Mouse (Mus musculus) hindbrain, embryonic 11.5 days (tissue): ENCODE results near the gene Dlst. TPM values are rescaled to one million over a fixed set of nuclear protein-coding genes. Genes with fewer than 3 reads are reported as not detected.

Experiments
- ATAC-seq: fragments of 200-750 bp; cut with Nextera tagmentation; 2 replicates; pipeline ENCODE4 v1.8.0; 2017; ENCODE audit warnings: mild to moderate bottlenecking, moderate TSS enrichment, moderate library complexity; ENCODE audit not compliant: low FRiP score
- DNase-seq: peaks from one replicate; pipeline ENCODE4 v3.0.0-alpha.2; 2015; ENCODE audit warnings: low spot score
- H3K27ac ChIP-seq: fragments of 300-500 bp; sonication (generic); 2 replicates; pipeline ENCODE4 v1.5.1; 2014; ENCODE audit warnings: mild to moderate bottlenecking, low read depth, low read length
- H3K27me3 ChIP-seq: fragments of 300-500 bp; sonication (generic); 2 replicates; pipeline ENCODE4 v1.6.1; 2014; ENCODE audit warnings: mild to moderate bottlenecking, low read length, moderate library complexity, mixed read lengths; ENCODE audit not compliant: control insufficient read depth, insufficient read depth
- H3K36me3 ChIP-seq: fragments of 300-500 bp; sonication (generic); 2 replicates; pipeline ENCODE4 v1.6.1; 2014; ENCODE audit warnings: mild to moderate bottlenecking, low read length, moderate library complexity, mixed read lengths; ENCODE audit not compliant: control insufficient read depth, insufficient read depth
- H3K4me1 ChIP-seq: fragments of 300-500 bp; sonication (generic); replicated peaks from 2 replicates; pipeline ENCODE4 v1.6.1; 2014; ENCODE audit warnings: low read length, mixed read lengths; ENCODE audit not compliant: control insufficient read depth, insufficient read depth
- H3K4me2 ChIP-seq: fragments of 300-500 bp; sonication (generic); replicated peaks from 2 replicates; pipeline ENCODE4 v1.6.1; 2014; ENCODE audit warnings: mild to moderate bottlenecking, low read depth, low read length
- H3K4me3 ChIP-seq: fragments of 300-500 bp; sonication (generic); 2 replicates; pipeline ENCODE4 v1.5.1; 2014; ENCODE audit warnings: low read depth, low read length
- H3K9ac ChIP-seq: fragments of 300-500 bp; sonication (generic); 2 replicates; pipeline ENCODE4 v1.6.1; 2014; ENCODE audit warnings: low read depth, low read length
- H3K9me3 ChIP-seq: fragments of 300-500 bp; sonication (generic); 2 replicates; pipeline ENCODE4 v1.6.1; 2016; ENCODE audit warnings: low read length; ENCODE audit not compliant: control insufficient read depth
- WGBS: fragments of 180-500 bp; shearing (Covaris S2); extraction: QIAGEN DNeasy Blood & Tissue Kit; methylation state at CpG from one replicate; pipeline ENCODE4 v1.1.7; 2014; 5-methylcytosine and 5-hydroxymethylcytosine counted together
- polyA plus RNA-seq: library from polyadenylated mRNA; unstranded; fragments of >200 nt; fragmentation: Nextera tagmentation; extraction: Ambion mirVana; gene quantifications from 2 replicates; pipeline ENCODE4 v1.2.1, GENCODE M21; 2014

The Dlst gene
- polyA plus RNA-seq, 1 experiment from 2014 or later: 98.7 TPM

DNA sequence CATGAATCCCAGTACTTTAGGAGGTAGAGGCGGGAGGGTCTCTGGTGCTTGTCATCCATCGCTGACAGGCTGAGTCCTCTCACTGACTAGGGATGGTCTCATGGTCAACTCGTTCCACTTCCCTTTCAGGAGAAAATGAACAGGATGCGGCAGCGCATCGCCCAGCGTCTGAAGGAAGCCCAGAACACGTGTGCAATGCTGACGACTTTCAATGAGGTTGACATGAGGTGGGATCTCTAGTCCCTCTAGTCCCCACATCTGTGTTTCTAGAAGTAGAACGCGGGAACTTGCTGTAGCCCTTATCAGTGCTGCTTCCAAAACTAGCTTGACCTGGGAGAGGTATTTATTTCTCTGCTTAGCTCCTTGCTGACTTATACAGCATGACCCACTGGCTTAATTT, 13.0 kb downstream of the Dlst start:
- ATAC-seq (no peak), DNase-seq (no peak)
- no peaks in the 10 kb centered on the region for H3K9me3 ChIP-seq
- no peak overlapping the region for H3K4me3 ChIP-seq
- H3K9ac ChIP-seq: no peak overlapping the region
- no peak overlapping the region for H3K27ac ChIP-seq
- H3K27me3 ChIP-seq: no peaks in the 10 kb centered on the region
- 97% methylated on average over 11 of the region's 11 CpGs for WGBS
- no peak overlapping the region for H3K4me2 ChIP-seq
- no peaks in the 10 kb centered on the region for H3K4me1 ChIP-seq
- peaks cover 11% of the 10 kb centered on the region for H3K36me3 ChIP-seq

DNA sequence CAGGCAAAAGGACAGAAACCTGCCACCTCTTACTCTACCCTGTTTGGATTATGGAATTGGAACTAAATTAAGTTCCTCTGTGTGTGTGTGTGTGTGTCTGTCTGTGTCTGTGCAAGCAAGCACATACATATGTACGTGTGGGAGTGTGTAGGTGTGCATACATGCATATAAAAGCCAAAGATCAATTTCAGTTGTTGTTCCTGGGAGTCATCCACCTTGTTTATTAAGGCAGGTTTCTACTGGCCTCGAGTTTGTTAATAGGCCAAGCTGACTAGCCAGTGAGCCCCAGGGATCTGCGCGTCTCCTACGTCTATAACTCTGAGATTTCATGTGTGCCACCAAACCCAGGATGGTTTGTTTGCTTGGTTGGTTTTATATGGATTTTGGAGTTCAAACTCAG, 14.1 kb downstream of the Dlst start:
- H3K4me1 ChIP-seq: no peaks in the 10 kb centered on the region
- H3K27ac ChIP-seq: no peak overlapping the region
- no peaks in the 10 kb centered on the region for H3K27me3 ChIP-seq
- ATAC-seq: no peak
- H3K9ac ChIP-seq: no peak overlapping the region
- no peak for DNase-seq
- no peaks in the 10 kb centered on the region for H3K9me3 ChIP-seq
- 95% methylated on average over 5 of the region's 5 CpGs for WGBS
- H3K36me3 ChIP-seq: peaks cover 11% of the 10 kb centered on the region
- no peak overlapping the region for H3K4me3 ChIP-seq
- no peak overlapping the region for H3K4me2 ChIP-seq

DNA sequence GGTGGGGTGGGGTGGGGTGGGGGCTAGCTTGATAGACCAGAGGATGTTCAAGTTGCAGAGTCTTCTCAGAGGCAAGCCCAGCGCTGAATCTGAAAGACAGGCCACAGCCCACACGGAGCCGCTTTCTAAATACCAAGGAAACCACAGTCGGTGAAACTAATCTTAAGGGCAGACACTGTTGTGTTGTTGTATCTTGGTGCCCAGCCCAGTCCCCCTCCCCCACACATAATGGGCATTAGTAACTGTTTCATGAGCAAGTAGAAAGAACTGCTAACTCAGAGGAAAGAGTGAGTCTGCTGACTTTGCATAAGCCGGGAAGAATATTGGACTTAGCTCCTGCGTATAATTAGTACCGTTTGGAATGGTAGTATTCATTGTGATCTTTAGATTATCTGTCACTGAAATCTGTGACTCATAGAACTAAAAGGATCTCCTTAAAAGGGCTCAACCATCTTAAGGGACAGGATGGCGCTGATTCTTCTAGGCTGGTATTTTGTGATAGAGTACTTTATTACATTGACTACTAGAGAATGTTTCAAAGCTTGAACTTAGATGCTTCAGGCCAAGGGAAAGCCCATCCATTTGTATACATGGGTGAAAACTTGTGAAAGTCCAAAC, 16.5 kb downstream of the Dlst start:
- no peaks in the 10 kb centered on the region for H3K4me1 ChIP-seq
- no peak overlapping the region for H3K4me3 ChIP-seq
- no peak overlapping the region for H3K9ac ChIP-seq
- peaks cover 21% of the 10 kb centered on the region for H3K36me3 ChIP-seq
- no peaks in the 10 kb centered on the region for H3K9me3 ChIP-seq
- H3K27me3 ChIP-seq: no peaks in the 10 kb centered on the region
- no peak overlapping the region for H3K27ac ChIP-seq
- no peak for ATAC-seq
- no peak overlapping the region for H3K4me2 ChIP-seq
- WGBS: 93% methylated on average over 8 of the region's 8 CpGs
- no peak for DNase-seq

DNA sequence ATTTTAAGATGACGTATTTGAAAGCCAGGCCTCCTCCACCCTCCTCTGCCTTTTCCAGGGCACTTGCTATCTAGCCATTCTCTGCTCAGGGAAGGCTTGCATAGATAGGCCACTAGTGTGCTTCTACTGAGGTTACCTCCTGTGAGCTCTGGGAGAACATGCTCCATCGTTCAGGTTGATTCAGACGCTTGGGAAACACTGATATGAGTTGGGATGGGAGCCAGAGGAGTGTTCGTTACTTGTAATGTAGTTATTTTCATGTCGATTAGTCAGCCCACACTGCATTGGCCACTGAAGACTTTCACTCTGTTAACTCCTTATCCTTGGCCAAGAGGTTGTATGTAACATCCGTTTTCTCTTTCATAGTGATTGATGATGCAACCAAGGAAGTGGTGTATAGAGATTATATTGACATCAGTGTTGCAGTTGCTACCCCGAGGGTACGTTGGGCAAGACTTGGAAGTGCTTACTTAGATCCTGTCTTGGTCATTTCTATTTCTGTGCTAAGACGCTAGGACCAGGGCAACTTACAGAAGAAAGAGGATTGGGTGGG, 18.9 kb downstream of the Dlst start:
- no peak overlapping the region for H3K27ac ChIP-seq
- DNase-seq: no peak
- H3K4me1 ChIP-seq: no peaks in the 10 kb centered on the region
- no peak for ATAC-seq
- H3K9me3 ChIP-seq: no peaks in the 10 kb centered on the region
- H3K9ac ChIP-seq: no peak overlapping the region
- H3K36me3 ChIP-seq: peaks cover 18% of the 10 kb centered on the region
- H3K4me3 ChIP-seq: no peak overlapping the region
- WGBS: 94% methylated on average over 9 of the region's 9 CpGs
- no peaks in the 10 kb centered on the region for H3K27me3 ChIP-seq
- H3K4me2 ChIP-seq: no peak overlapping the region

DNA sequence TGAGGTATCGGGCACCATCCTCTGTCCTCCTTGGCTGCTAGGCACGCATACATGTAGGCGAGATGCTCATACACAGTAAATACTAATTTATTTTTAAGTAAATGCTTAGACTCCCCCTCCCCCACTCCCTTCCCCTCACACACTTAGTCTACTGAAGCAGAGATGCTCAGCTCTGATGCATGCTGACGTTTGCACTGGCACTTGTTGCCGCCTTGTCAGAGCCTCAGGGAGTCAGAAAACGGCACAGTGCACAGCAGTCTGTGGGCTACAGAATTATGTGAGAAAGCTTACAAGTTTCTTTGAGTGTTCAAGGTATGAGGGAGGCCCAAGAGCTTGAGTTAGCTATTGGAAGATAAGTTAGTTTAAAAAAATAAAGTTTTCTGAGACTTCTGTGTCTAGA, 20.7 kb downstream of the Dlst start:
- H3K9me3 ChIP-seq: no peaks in the 10 kb centered on the region
- no peak for DNase-seq
- H3K4me3 ChIP-seq: no peak overlapping the region
- H3K27me3 ChIP-seq: no peaks in the 10 kb centered on the region
- ATAC-seq: no peak
- H3K4me2 ChIP-seq: no peak overlapping the region
- H3K4me1 ChIP-seq: no peaks in the 10 kb centered on the region
- no peak overlapping the region for H3K9ac ChIP-seq
- H3K36me3 ChIP-seq: peaks cover 14% of the 10 kb centered on the region
- WGBS: 89% methylated on average over 6 of the region's 6 CpGs
- H3K27ac ChIP-seq: no peak overlapping the region

DNA sequence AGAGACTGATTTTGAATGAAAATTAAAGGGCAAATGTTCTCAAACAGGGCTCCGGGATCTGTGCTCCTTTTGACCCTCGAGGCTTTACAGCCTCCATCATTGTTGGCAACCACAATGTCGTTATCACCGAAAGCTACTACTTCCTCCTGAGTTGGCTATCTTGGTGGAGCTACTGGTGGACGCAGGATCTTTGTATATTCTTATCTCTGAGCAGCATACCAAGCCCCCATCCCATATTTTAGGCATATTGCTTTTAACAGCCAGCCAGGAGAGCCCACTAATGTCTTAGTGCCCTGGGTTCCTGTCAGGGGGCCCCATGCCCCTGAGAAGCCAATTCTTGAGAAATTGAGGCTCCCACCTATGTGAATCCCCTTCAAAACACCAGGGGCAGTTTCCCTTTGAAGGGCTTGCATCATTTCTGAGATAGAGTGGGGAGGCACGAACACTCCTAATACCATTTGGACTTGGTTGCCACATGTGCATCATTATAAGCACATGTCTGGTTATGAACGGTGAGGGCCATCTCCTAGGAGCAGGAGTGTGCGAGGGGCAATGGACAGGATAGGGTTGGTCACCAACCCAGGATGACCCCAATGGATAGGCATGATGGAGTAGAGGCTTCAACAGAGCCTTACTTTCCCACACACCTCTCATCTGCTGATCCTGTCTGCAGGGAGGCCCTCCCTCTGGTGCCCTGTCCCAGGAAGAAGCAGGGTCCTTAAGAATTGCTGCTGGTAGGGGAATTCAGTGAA, 23.6 kb downstream of the Dlst start:
- Histone ChIP-seq H3K9me3 (no peaks in the 10 kb centered on the region), H3K4me2 (no peak overlapping the region), H3K27ac (no peak overlapping the region), H3K9ac (no peak overlapping the region), H3K36me3 (peaks cover 14% of the 10 kb centered on the region), H3K27me3 (no peaks in the 10 kb centered on the region), H3K4me1 (no peaks in the 10 kb centered on the region), H3K4me3 (no peak overlapping the region)
- WGBS: 87% methylated on average over 8 of the region's 8 CpGs
- ATAC-seq (no peak), DNase-seq (no peak)

DNA sequence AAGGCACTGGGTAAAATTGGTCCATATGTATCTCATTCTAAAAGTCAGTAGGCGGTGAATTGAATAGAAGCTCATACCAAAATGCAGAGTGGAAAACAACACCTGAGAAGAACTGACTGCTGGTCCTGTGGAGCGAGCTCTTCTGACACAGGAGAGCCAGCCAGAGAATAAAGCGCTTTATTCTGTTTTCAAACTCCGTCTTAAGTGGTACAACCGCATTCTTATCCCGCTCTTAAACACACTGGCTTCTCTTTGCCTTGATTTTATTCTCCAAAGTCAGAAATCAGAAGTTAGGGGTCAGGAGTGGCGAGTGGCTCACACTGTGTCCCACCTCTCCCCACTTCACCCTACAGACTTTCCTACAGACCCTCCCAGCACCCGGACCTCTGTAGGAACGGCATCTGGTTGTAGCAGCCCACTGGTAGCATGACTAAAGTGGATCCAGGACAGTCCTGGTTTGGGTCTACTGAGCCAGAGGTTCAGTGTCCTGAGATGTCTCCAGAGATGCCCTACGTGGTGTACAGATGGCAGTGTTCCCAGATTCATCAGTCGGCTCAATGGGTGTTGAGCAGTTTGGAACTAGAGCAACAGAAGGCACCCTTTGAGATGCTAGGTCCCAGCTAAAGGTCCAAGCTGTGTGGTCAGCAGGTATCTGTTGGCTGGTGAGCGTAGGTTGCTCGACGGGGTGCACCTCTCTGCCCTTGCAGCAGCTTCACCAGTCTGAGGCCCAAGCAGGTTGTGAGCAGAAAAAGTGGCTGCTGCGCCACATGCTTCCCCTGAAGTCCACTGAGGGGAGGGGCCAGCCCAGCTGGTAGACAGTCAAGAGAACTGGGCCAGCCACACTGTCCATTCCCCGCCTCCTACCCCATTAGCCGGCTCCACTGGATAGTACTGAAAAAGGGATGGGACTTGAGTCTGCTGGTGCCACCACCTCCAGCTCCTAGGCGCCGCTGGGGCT, 25.2 kb downstream of the Dlst start:
- H3K9me3 ChIP-seq: no peaks in the 10 kb centered on the region
- no peak overlapping the region for H3K9ac ChIP-seq
- H3K4me2 ChIP-seq: no peak overlapping the region
- DNase-seq (no peak), ATAC-seq (no peak)
- no peak overlapping the region for H3K4me3 ChIP-seq
- peaks cover 7% of the 10 kb centered on the region; the same call in 1 of the 2 replicates for H3K36me3 ChIP-seq
- no peak overlapping the region for H3K27ac ChIP-seq
- no peaks in the 10 kb centered on the region for H3K27me3 ChIP-seq
- WGBS: 82% methylated on average over 19 of the region's 19 CpGs
- H3K4me1 ChIP-seq: no peaks in the 10 kb centered on the region

DNA sequence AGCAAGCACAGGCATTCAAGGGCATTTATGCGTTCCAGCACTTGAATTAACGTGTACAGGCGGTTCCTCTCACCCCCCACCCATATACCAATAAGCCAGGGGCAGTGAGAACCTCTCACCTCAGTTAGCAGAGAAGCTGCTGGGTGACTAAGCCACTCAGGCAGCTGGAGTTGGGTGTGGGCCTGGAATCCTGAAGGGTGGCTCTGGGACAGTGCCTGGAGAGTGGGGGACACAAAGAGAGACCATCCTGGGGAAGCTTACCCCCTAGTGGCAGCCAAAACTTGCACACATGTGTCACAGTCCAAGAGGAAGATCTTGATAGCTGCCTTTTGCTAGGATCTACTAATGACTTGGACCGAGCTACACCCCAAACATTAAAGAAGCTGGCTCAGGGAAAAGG, 26.0 kb downstream of the Dlst start:
- WGBS: 85% methylated on average over 4 of the region's 4 CpGs
- H3K27me3 ChIP-seq: no peaks in the 10 kb centered on the region
- no peak overlapping the region for H3K9ac ChIP-seq
- no peak overlapping the region for H3K27ac ChIP-seq
- no peak overlapping the region for H3K4me2 ChIP-seq
- H3K4me3 ChIP-seq: no peak overlapping the region
- DNase-seq (no peak), ATAC-seq (no peak)
- H3K9me3 ChIP-seq: no peaks in the 10 kb centered on the region
- no peaks in the 10 kb centered on the region for H3K4me1 ChIP-seq
- H3K36me3 ChIP-seq: 0 out of 2 replicates have a peak, but pooled peaks cover 3% of the 10 kb centered on the region
